8 mouse cellular contexts compared by ENCODE assay signal in genomic region chr15:82046246-82046891, GRCm38 (mm10). TPM values are rescaled to one million over a fixed set of nuclear protein-coding genes. Genes with fewer than 3 reads are reported as not detected.
DNase-seq lines count a peak whose midpoint lies in the region; ATAC-seq and TF ChIP-seq lines count a peak whose summit lies in the region.

No protein-coding gene starts in this region.

- no peak for TF ChIP-seq CTCF in midbrain, postnatal 0 days (IDR thresholded peaks at IDR 0.05)

- peak overlapping the region; percentile 92 for H3K4me2 ChIP-seq in forebrain, embryonic 15.5 days (replicated peaks)
- H3K4me2 ChIP-seq in midbrain, postnatal 0 days (ENCODE audit: low read depth, low read length, poor library complexity, severe bottlenecking) = peak overlapping the region; percentile 92

- peaks cover 14% of the 10 kb centered on the region for H3K36me3 ChIP-seq in forebrain, embryonic 15.5 days
- no peaks in the 10 kb centered on the region for H3K36me3 ChIP-seq in midbrain, postnatal 0 days (ENCODE audit: insufficient read depth, low read length)

- 5% methylated on average over 26 of the region's 26 CpGs for WGBS in forebrain, embryonic 15.5 days
- 5% methylated on average over 26 of the region's 26 CpGs for WGBS in midbrain, postnatal 0 days

- DNase-seq in adrenal gland, postnatal 10 days = peak; percentile 46
- no peak for DNase-seq in adrenal gland, adult 18-20 months (ENCODE audit: low spot score in 2 of 2)
- DNase-seq in thymus, postnatal 4 days = peak; percentile 39
- no peak for DNase-seq in thymus, postnatal 14 days
- DNase-seq in kidney, postnatal 4 days = peak; percentile 24 to 37
- DNase-seq in midbrain, postnatal 0 days (ENCODE audit: low spot score) = no peak
- no peak for DNase-seq in spleen, postnatal 36 days (ENCODE audit: low spot score in 2 of 2)

- peak overlapping the region; percentile 94 for H3K9ac ChIP-seq in forebrain, embryonic 15.5 days (replicated peaks)
- peak overlapping the region; percentile 84 for H3K9ac ChIP-seq in midbrain, postnatal 0 days (replicated peaks; ENCODE audit: low read length, poor library complexity, severe bottlenecking)

- peak overlapping the region; percentile 90; the same call in 1 of the 2 replicates for H3K27ac ChIP-seq in forebrain, embryonic 15.5 days (replicated peaks)
- peak overlapping the region; percentile 85; the same call in 1 of the 2 replicates for H3K27ac ChIP-seq in midbrain, postnatal 0 days (ENCODE audit: low read depth, low read length)

- peak overlapping the region; percentile 99 for H3K4me3 ChIP-seq in forebrain, embryonic 15.5 days
- H3K4me3 ChIP-seq in midbrain, postnatal 0 days (ENCODE audit: low read depth, low read length) = peak overlapping the region; percentile 99

- H3K9me3 ChIP-seq in forebrain, embryonic 15.5 days = no peaks in the 10 kb centered on the region
- no peaks in the 10 kb centered on the region for H3K9me3 ChIP-seq in midbrain, postnatal 0 days (ENCODE audit: low read length)

- 0 out of 2 replicates have a peak, but pooled peaks have one; percentile 43 for ATAC-seq in forebrain, embryonic 15.5 days (replicated peaks)
- no peak for ATAC-seq in midbrain, postnatal 0 days (ENCODE audit: low FRiP score)

- H3K4me1 ChIP-seq in forebrain, embryonic 15.5 days = peaks cover 31% of the 10 kb centered on the region
- H3K4me1 ChIP-seq in midbrain, postnatal 0 days (ENCODE audit: insufficient read depth, low read length) = peaks cover 3% of the 10 kb centered on the region; the same call in 1 of the 2 replicates

- H3K27me3 ChIP-seq in forebrain, embryonic 15.5 days = no peaks in the 10 kb centered on the region
- H3K27me3 ChIP-seq in midbrain, postnatal 0 days (ENCODE audit: insufficient read depth, low read length) = no peaks in the 10 kb centered on the region

RNA-seq across cellular contexts. Expression of gene Snu13, which starts 1.0 kb away (rescaled TPM):
- 10 to 100 TPM; 76.1 to 84.1 TPM for total RNA-seq in adrenal gland, postnatal 10 days (2021)
- 10 to 100 TPM; 80.5 to 99.1 TPM for total RNA-seq in adrenal gland, adult 18-20 months (2021)
- 258 and 264 TPM in 2 replicates for polyA plus RNA-seq in forebrain, embryonic 15.5 days (2015; fragmentation: Nextera tagmentation; extraction: Ambion mirVana)
- total RNA-seq in midbrain, postnatal 0 days (2014; rRNA removed) = 174 and 179 TPM in 2 replicates
- 242 and 274 TPM in 2 replicates for polyA plus RNA-seq in midbrain, postnatal 0 days (2015; fragmentation: Nextera tagmentation; extraction: Ambion mirVana)

RNA-seq across cellular contexts. Expression of gene 4930407I10Rik, which starts 12.6 kb away (rescaled TPM):
- total RNA-seq in adrenal gland, postnatal 10 days (2021) = not detected
- total RNA-seq in adrenal gland, adult 18-20 months (2021) = not detected
- polyA plus RNA-seq in forebrain, embryonic 15.5 days (2015; fragmentation: Nextera tagmentation; extraction: Ambion mirVana) = not detected in 2 replicates
- 0.05 TPM in 1 of 2 replicates, not detected in the other for total RNA-seq in midbrain, postnatal 0 days (2014; rRNA removed)
- polyA plus RNA-seq in midbrain, postnatal 0 days (2015; fragmentation: Nextera tagmentation; extraction: Ambion mirVana) = not detected in 2 replicates

RNA-seq across cellular contexts. Expression of gene Desi1, which starts 12.7 kb away (rescaled TPM):
- 10 to 100 TPM; 51.9 to 60.3 TPM for total RNA-seq in adrenal gland, postnatal 10 days (2021)
- total RNA-seq in adrenal gland, adult 18-20 months (2021) = 100 to 1,000 TPM in 1 of 2 experiments, 10 to 100 TPM in 1; 52.7 to 123 TPM
- polyA plus RNA-seq in forebrain, embryonic 15.5 days (2015; fragmentation: Nextera tagmentation; extraction: Ambion mirVana) = 42.3 and 44.7 TPM in 2 replicates
- total RNA-seq in midbrain, postnatal 0 days (2014; rRNA removed) = 26.9 and 31.2 TPM in 2 replicates
- 43.9 and 45.7 TPM in 2 replicates for polyA plus RNA-seq in midbrain, postnatal 0 days (2015; fragmentation: Nextera tagmentation; extraction: Ambion mirVana)

RNA-seq across cellular contexts. Expression of gene Mei1, which starts 23.4 kb away (rescaled TPM):
- 1 to 10 TPM in 1 of 2 experiments, under 1 TPM in 1; 0.93 to 2.0 TPM for total RNA-seq in adrenal gland, postnatal 10 days (2021)
- total RNA-seq in adrenal gland, adult 18-20 months (2021) = 1 to 10 TPM in 1 of 2 experiments, under 1 TPM in 1; 0.58 to 4.1 TPM
- polyA plus RNA-seq in forebrain, embryonic 15.5 days (2015; fragmentation: Nextera tagmentation; extraction: Ambion mirVana) = not detected in 2 replicates
- total RNA-seq in midbrain, postnatal 0 days (2014; rRNA removed) = not detected in 2 replicates
- 0.12 and 0.16 TPM in 2 replicates for polyA plus RNA-seq in midbrain, postnatal 0 days (2015; fragmentation: Nextera tagmentation; extraction: Ambion mirVana)

RNA-seq across cellular contexts. Expression of gene Xrcc6, which starts 58.7 kb away (rescaled TPM):
- 100 to 1,000 TPM; 122 to 139 TPM for total RNA-seq in adrenal gland, postnatal 10 days (2021)
- total RNA-seq in adrenal gland, adult 18-20 months (2021) = 10 to 100 TPM; 55.8 to 88.9 TPM
- 58.9 and 59.5 TPM in 2 replicates for polyA plus RNA-seq in forebrain, embryonic 15.5 days (2015; fragmentation: Nextera tagmentation; extraction: Ambion mirVana)
- 25.6 and 28.3 TPM in 2 replicates for total RNA-seq in midbrain, postnatal 0 days (2014; rRNA removed)
- 23.2 and 28.2 TPM in 2 replicates for polyA plus RNA-seq in midbrain, postnatal 0 days (2015; fragmentation: Nextera tagmentation; extraction: Ambion mirVana)

Comparison
In these comparisons a context has a peak if more than half of its experiments do, and no peak if none do; other contexts are left out.
1. DNase-seq: peak in adrenal gland, postnatal 10 days (single experiment), thymus, postnatal 4 days (single experiment) and kidney, postnatal 4 days (2 of 2); none in adrenal gland, adult 18-20 months (0 of 2), thymus, postnatal 14 days (single experiment), midbrain, postnatal 0 days (single experiment) and spleen, postnatal 36 days (0 of 2).